Mouse (Mus musculus): ENCODE measurements around the gene Atad3a. TPM values are rescaled to one million over a fixed set of nuclear protein-coding genes. Genes with fewer than 3 reads are reported as not detected.

Atad3a gene
- polyA plus RNA-seq (2017; shearing (Covaris generic)) = 98.2 TPM

DNA sequence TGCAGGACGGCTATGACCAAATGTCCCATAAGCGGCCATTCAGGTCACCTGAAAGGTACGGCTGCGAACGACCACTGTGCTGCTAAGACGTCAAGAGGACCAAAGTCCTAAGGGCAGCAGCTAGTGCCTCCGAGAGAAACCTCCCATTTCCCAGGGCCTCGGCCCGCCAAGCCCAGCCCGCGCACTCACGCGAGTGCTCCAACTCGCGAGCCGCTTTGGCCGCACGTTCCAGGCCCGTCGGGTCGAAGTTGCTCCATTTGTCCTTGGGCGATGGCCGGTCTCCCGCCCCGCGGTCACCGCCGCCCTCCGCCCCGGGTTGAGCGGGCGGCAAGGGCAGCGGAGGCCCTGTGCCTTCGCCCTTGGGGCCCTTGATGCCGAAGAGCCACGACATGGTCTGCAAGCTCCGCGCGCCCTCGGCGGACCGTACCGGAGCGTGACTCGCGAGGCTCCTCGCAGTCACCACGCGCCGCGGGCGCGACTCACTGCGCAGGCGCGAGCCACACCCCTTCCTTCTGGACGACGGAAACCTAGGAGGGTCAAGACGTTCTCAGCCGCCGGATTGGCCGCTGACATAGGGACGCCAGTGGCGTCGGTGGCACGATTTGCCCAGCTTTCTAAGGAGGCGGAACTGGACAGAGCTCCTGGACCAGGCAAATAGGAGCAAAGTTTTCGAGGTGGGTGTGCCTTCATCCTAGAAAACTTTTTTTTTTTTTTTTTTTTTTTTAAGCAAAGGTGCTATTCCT is at the start of gene Atad3a:
TSS of gene Atad3a (minus strand) at position 481 of the 743 bp plus-strand sequence.

GRCm38 (mm10) chr4:155802741-155803339 is 41.9 kb upstream of the Atad3a start, which contains the start of gene Mrpl20:
Gene Mrpl20 (plus strand): TSS chr4:155802878.

GRCm38 (mm10) chr4:155790021-155790489 is 29.2 kb upstream of the Atad3a start, which contains the start of gene Ankrd65:
Gene Ankrd65 (plus strand): TSS chr4:155790439.

DNA sequence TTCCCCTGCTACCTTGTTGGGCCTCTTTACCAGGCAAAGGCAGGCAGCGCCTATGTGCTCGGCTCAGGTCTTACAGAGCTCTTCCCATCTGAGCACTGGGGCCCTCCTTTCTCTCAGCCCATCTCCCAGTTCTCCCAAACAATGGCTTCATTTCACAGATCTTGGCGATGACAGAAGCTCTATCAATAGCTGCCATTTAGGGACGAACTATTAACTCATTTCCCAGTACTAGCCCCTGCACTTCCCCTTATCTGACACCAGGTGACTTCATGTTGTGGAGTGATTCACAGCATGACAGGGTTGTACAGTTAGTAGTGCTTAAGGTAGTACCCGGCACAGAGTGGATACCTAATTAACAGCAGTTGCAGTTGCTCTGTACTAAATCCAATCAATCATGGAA is 24.9 kb upstream of the Atad3a start, which contains the start of gene Tmem88b:
TSS of gene Tmem88b (minus strand) at position 56 of the 400 bp plus-strand sequence.

DNA sequence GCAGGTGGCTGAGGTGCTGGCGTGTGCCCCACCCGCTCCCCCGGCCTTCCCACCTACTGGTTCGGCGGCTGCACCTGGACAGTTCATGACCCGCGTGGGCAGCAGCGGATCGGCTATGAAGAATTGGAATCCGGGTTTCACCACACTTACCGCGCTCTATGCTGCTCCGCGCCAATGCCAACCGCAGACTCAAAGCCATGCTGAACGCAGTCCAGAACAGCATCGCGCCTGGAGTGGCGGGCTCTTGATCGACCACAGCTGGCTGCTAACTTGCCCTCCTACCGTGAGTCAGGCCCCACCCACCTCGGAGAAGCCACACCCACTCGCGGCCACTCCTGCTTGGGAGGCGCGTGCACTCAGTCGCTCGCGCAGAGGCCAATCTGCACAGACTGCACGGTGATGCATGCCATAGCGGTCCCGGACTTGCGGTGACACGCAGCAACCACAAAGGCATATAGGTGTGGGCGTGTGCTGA is 13.4 kb upstream of the Atad3a start, which contains the start of gene Vwa1:
TSS of gene Vwa1 (minus strand) at position 419 of the 475 bp plus-strand sequence.

GRCm38 (mm10) chr4:155734350-155734941 is 26.4 kb downstream of the Atad3a start, which contains the start of gene Tmem240:
Gene Tmem240 (plus strand): TSS chr4:155734800.

DNA sequence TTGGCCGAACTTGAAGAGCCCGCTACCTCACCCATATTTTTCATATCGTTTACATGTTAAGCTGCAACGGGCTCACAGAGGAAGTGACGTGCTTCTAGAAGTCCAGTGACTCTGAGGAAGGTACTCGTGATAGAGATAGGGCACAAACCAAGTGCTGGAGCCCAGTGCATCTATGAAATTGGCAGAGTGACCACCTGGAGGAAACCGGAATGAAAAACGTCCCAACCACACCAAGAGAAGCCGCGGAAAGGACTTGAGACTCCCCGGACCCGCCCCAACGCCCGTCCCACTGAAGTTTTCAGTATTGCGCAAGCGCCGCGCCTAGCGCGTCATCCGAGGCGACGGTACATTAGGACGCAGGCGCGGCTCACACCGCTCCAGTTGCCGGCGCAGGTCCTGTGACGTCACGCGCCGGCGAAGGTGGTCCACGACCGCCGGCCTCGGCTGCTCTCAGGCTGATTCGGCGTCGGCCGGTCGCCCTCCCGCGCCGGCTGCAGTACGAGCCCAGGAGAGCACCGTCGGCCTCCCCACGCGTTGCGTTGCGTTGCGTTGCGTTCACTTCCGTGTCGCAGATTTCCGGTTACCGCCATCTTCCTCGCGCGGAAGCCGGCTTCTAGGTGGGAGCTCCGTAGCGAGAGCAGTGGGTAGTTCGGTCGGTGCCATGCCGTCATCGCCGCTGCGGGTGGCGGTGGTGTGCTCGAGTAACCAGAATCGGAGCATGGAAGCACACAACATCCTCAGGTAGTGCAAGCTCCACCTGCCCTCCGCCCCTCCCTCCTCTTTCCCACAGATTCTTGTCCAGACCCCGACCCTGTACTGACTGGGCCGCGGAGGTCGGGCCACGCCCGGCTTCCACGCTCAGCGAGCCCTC is 55.9 kb downstream of the Atad3a start, which contains the start of gene Ssu72:
TSS of gene Ssu72 (plus strand) at position 80 of the 871 bp plus-strand sequence.

GRCm38 (mm10) chr4:155694111-155694481 is 66.8 kb downstream of the Atad3a start, which contains the start of gene Fndc10:
Gene Fndc10 (plus strand): TSS chr4:155694342.

Other genes with a start within 250 kb of the Atad3a start
- gene Nadk, start 198.7 kb downstream of the Atad3a start, polyA plus RNA-seq (2017; shearing (Covaris generic)) = 141 TPM
- gene Slc35e2, start 159.7 kb downstream of the Atad3a start, polyA plus RNA-seq (2017; shearing (Covaris generic)) = 11.2 TPM
- gene Cdk11b, start 136.2 kb downstream of the Atad3a start, polyA plus RNA-seq (2017; shearing (Covaris generic)) = 161 TPM
- gene Gm10563, start 115.7 kb downstream of the Atad3a start, polyA plus RNA-seq (2017; shearing (Covaris generic)) = not detected
- gene Mmp23, start 107.7 kb downstream of the Atad3a start, polyA plus RNA-seq (2017; shearing (Covaris generic)) = 0.23 TPM
- gene Mib2, start 91.9 kb downstream of the Atad3a start, polyA plus RNA-seq (2017; shearing (Covaris generic)) = 41.7 TPM
- gene Fndc10, start 66.8 kb downstream of the Atad3a start, polyA plus RNA-seq (2017; shearing (Covaris generic)) = 14.9 TPM
- gene Ssu72, start 56.3 kb downstream of the Atad3a start, polyA plus RNA-seq (2017; shearing (Covaris generic)) = 178 TPM
- 0.75 TPM for gene Tmem240, start 26.3 kb downstream of the Atad3a start, polyA plus RNA-seq (2017; shearing (Covaris generic))
- gene Vwa1, start 13.6 kb upstream of the Atad3a start, polyA plus RNA-seq (2017; shearing (Covaris generic)) = 0.35 TPM
- gene Tmem88b, start 24.8 kb upstream of the Atad3a start, polyA plus RNA-seq (2017; shearing (Covaris generic)) = 0.05 TPM
- gene Ankrd65, start 29.3 kb upstream of the Atad3a start, polyA plus RNA-seq (2017; shearing (Covaris generic)) = 0.20 TPM
- 121 TPM for gene Mrpl20, start 41.8 kb upstream of the Atad3a start, polyA plus RNA-seq (2017; shearing (Covaris generic))
- gene Ccnl2, start 51.4 kb upstream of the Atad3a start, polyA plus RNA-seq (2017; shearing (Covaris generic)) = 291 TPM
- gene Aurkaip1, start 70.2 kb upstream of the Atad3a start, polyA plus RNA-seq (2017; shearing (Covaris generic)) = 187 TPM
- gene Mxra8, start 78.6 kb upstream of the Atad3a start, polyA plus RNA-seq (2017; shearing (Covaris generic)) = 4.2 TPM
- 69.5 TPM for gene Dvl1, start 86.3 kb upstream of the Atad3a start, polyA plus RNA-seq (2017; shearing (Covaris generic))
- 1.2 TPM for gene Tas1r3, start 102.3 kb upstream of the Atad3a start, polyA plus RNA-seq (2017; shearing (Covaris generic))
- gene Cptp, start 108.3 kb upstream of the Atad3a start, polyA plus RNA-seq (2017; shearing (Covaris generic)) = 13.6 TPM
- gene Ints11, start 108.5 kb upstream of the Atad3a start, polyA plus RNA-seq (2017; shearing (Covaris generic)) = 118 TPM
- 37.8 TPM for gene Pusl1, start 130.7 kb upstream of the Atad3a start, polyA plus RNA-seq (2017; shearing (Covaris generic))
- 23.0 TPM for gene Acap3, start 130.7 kb upstream of the Atad3a start, polyA plus RNA-seq (2017; shearing (Covaris generic))
- gene Ube2j2, start 182.7 kb upstream of the Atad3a start, polyA plus RNA-seq (2017; shearing (Covaris generic)) = 143 TPM
- gene C1qtnf12, start 201.2 kb upstream of the Atad3a start, polyA plus RNA-seq (2017; shearing (Covaris generic)) = 16.9 TPM
- 10.6 TPM for gene B3galt6, start 231.6 kb upstream of the Atad3a start, polyA plus RNA-seq (2017; shearing (Covaris generic))
- 491 TPM for gene Sdf4, start 231.8 kb upstream of the Atad3a start, polyA plus RNA-seq (2017; shearing (Covaris generic))

All from CD4-positive, CD25-positive, alpha-beta regulatory T cell (primary cell).